Mouse (Mus musculus): ENCODE results near the gene Dpp10.

GRCm38 (mm10) chr1:124044925-124045640 is at the start of gene Dpp10:
- no peak for TF ChIP-seq CTCF (conservative IDR thresholded peaks at IDR 0.05; ENCODE audit: insufficient read depth, insufficient read length, low read depth, low read length)
- no peak for TF ChIP-seq POLR2A (IDR thresholded peaks at IDR 0.05; ENCODE audit: low read depth, low read length)

All from kidney, adult 2 months (tissue).